Mouse (Mus musculus): ENCODE measurements around the gene Ttc12.

Gene Ttc12

GRCm38 (mm10) chr9:49485892-49486311, at the start of gene Ttc12:
Ttc12 (minus strand) TSS chr9:49486225.
- DNase-seq, result peak; percentile 59

- no peak for DNase-seq
These were observed 48.9 kb upstream of the Ttc12 start for GRCm38 (mm10) chr9:49534958-49535357.

- no peak for DNase-seq
These were observed 48.0 kb upstream of the Ttc12 start for GRCm38 (mm10) chr9:49533912-49534491.

GRCm38 (mm10) chr9:49533455-49533854, 47.4 kb upstream of the Ttc12 start:
- DNase-seq, result no peak

GRCm38 (mm10) chr9:49531833-49532232, 45.8 kb upstream of the Ttc12 start:
- DNase-seq, result no peak

GRCm38 (mm10) chr9:49531257-49531656, 45.2 kb upstream of the Ttc12 start:
- no peak for DNase-seq

GRCm38 (mm10) chr9:49530739-49531138, 44.7 kb upstream of the Ttc12 start:
- no peak for DNase-seq

GRCm38 (mm10) chr9:49529366-49529959, 43.4 kb upstream of the Ttc12 start:
- DNase-seq, result no peak

- peak; percentile 25 for DNase-seq
These were observed 42.9 kb upstream of the Ttc12 start for GRCm38 (mm10) chr9:49528943-49529342.

GRCm38 (mm10) chr9:49528026-49528425, 42.0 kb upstream of the Ttc12 start:
- DNase-seq, result no peak

- peak; percentile 21 for DNase-seq
These were observed 41.3 kb upstream of the Ttc12 start for GRCm38 (mm10) chr9:49527340-49527739.

GRCm38 (mm10) chr9:49524721-49525120, 38.7 kb upstream of the Ttc12 start:
- peak; percentile 24 for DNase-seq

GRCm38 (mm10) chr9:49523881-49524280, 37.9 kb upstream of the Ttc12 start:
- DNase-seq, result no peak

GRCm38 (mm10) chr9:49514306-49514705, 28.3 kb upstream of the Ttc12 start:
- DNase-seq, result no peak

GRCm38 (mm10) chr9:49510666-49511065, 24.6 kb upstream of the Ttc12 start:
- DNase-seq, result no peak

- no peak for DNase-seq
These were observed 23.6 kb upstream of the Ttc12 start for GRCm38 (mm10) chr9:49509628-49510027.

- peak; percentile 25 for DNase-seq
These were observed 23.1 kb upstream of the Ttc12 start for GRCm38 (mm10) chr9:49509094-49509493.

- no peak for DNase-seq
These were observed 22.0 kb upstream of the Ttc12 start for GRCm38 (mm10) chr9:49507829-49508585.

GRCm38 (mm10) chr9:49504658-49505057, 18.6 kb upstream of the Ttc12 start:
- no peak for DNase-seq

GRCm38 (mm10) chr9:49502245-49502644, 16.2 kb upstream of the Ttc12 start:
- no peak for DNase-seq

- DNase-seq, result no peak
These were observed 13.9 kb upstream of the Ttc12 start for GRCm38 (mm10) chr9:49499878-49500277.

- peak; percentile 46 for DNase-seq
These were observed 8.1 kb upstream of the Ttc12 start for GRCm38 (mm10) chr9:49493979-49494649.

- peak; percentile 42 for DNase-seq
These were observed 4.6 kb upstream of the Ttc12 start for GRCm38 (mm10) chr9:49490609-49491008.
